Mouse (Mus musculus) spleen, postnatal 36 days (tissue): ENCODE data around the gene Fcna.

Source experiments
- DNase-seq, 2 experiments: peaks; one replicate each; pipeline ENCODE4 v3.0.0; 2022; ENCODE audit warnings: low spot score in 2 of 2, mixed read lengths in 1 of 2

Gene Fcna

GRCm38 (mm10) chr2:25608671-25609070 is 19.2 kb downstream of the Fcna start:
- peak in 1 of 2 experiments; percentile 5 for DNase-seq

DNA sequence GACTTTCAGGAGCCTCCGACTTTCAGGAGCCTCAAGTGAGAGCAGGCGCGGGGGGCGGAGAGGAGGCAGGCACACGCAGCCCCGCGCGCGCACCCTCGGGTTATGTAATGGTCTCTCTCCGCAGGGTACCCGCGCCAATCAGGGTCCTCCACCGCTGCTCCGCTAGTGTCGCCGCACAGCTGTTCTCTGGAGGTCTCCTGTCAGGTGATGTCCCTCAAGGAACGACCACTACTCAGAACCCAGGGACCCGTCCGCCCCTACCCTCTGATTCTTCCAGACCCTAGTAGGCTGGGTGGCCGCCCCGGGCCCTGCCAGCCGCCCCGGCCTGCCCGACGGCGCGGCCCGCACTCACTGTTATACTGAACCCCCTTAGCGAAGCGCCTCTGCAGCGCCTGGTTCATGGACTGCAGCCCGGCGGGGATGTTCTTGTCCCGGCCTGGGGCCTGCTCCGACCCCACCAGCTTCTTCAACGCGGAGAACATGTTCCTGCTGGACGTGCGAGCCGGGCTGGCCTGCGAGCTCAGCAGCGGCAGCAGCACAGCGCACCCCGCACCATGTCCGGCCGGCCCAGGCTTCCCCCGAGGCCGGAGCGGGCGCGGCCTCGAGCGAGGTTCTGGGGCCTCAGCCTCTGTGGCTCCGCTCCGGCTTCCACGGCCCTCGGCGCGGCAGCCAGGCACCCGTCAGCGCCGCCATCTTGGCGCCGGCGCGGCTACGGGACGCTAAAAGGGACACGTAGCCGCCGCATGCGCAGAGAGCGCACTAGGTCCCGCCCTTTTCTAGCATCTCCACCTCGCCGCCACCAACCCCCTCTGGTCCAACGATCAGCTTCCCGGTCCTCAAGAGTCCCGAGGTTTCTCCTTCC is 19.8 kb downstream of the Fcna start, which contains the start of gene Rabl6:
TSS of gene Rabl6 (minus strand) at position 761 of the 862 bp plus-strand sequence.
- peak; percentile 82 to 85 for DNase-seq

DNA sequence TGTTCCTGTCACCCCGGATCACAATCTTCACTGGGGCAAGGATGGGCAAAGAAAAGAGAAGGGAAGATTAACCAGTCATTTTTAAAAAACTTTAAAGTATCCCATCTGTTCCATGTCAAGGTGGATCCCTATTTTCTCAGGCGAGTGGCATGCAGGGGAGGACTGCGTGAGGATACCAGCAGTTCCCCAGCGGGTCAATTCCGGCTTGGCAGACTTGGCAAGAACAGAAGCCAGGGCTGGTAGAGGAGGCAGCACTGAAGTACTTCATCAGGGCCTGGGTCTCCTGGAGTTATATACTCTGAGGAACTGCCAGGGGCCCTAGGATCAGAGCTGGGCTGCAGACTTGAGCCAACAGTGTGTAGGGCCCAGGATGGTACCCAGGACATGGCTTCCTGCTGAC is 25.3 kb downstream of the Fcna start:
- DNase-seq = no peak

- DNase-seq = no peak
These were observed 27.8 kb downstream of the Fcna start for GRCm38 (mm10) chr2:25600037-25600436.

GRCm38 (mm10) chr2:25598749-25599148 is 29.1 kb downstream of the Fcna start:
- DNase-seq = no peak

DNA sequence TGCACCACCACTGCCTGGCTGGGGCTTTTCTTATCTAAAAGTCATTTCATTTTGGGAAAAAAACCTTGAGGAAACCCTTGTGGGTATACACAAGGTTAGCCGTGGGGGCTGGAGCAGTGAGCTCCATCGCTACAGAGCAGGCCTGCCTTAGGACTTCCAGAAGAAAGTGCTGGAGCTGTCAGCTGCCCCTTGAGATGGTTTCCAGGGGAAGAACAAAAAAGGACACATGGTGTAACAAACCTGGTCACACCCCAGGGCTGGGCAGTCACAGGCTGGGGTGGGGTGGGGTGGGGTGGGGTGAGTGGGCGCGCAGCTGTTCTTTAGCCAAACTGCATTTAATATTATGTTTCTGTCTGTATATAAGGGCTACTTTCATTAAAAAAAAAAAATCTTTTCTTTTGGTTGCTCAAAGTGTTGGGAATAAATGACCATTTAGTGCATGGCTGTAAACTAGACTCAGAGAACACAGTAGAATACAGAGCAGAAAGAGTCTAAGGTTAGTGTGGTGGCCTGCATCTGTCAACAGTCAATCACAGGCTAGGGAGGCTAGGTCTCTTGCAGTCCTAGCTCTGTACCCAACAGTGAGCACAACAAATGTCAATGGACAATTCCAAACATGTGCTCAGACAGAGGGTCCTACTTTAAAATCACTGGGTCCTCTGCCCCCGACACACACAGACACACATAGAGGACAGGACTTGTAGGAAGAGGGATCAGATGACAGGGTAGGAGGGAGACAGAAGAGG is 30.9 kb downstream of the Fcna start:
- DNase-seq = no peak

GRCm38 (mm10) chr2:25591863-25592262 is 36.0 kb downstream of the Fcna start:
- DNase-seq = no peak

- no peak for DNase-seq
These were observed 39.5 kb downstream of the Fcna start for GRCm38 (mm10) chr2:25588227-25588907.

DNA sequence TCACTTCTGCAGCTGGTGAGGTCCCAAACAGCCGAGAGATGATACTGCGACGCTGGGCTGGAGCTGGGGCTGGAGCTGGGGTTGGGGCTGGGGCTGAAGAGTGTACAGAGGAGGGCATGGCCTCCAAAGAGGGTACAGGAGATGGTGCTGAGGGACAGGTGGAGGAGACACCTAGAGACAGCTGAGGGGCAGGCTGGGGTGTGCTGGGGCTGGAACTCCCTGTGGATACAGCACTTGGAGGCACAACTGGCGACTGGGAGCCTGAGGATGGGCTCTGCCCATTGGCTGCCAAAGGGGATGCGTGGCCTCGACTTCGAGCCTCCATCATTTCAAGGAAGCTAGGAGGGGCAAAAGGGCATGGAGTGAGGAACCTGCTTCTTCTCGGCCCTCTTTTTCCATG is 40.5 kb downstream of the Fcna start:
- DNase-seq = no peak

DNA sequence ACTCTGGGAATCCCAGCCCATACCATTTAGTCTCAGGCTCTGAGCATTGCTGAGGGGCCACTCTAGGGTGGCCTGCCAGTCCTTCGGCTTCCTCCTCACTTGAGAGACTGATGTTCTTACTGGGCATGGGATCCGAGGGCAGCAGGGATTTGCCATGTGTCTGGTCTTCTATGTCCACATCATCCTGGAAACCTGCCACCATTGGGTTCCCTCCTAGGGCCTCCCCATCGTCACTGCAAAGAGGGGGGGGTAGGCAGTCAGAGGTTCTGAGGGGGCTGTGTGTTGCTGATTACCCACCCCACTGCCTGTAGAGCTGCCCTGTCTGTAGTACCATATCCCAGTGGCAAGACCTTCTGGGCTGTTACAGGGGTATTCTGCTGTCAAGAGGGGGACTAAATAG is 42.2 kb downstream of the Fcna start:
- DNase-seq = no peak

DNA sequence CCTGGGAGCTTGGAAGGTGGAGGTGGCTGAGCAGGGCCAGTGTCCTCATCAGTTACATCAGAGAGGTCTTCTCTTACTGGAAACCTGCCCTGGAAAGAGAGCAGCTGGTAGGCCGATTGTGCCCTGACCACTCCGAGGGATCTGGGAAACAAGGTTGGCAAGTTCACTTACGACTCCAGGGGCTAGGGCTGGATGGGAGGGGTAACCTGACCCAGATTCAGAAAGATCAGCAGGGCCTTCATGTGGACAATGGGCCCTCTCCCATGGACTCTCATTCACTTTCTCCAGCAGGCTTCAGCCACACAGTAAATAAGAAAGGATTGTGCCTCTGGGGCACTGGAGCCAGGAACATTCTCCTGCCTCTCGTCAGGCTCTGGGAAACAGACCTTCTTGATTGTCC is 43.0 kb downstream of the Fcna start:
- DNase-seq = no peak

DNA sequence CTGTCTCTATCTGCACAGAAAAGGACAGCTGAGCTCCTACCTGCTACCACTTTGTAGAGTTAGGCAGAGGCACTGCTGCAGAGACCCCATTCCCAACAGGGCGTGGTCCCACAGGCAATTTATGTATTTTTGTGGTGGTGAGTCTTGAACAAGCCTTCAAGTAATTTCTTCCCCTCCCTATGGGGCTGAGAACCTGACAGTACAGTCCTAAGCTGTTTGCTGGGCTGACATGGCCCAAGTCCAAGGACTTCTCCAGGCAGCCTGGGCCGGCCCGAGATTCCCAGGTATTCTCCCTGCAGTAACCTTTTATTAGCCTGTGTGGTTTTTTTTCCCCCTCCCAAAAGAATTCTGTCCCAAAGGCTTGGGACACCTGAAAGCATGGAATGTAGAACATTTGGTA is 43.7 kb downstream of the Fcna start:
- DNase-seq = no peak

DNA sequence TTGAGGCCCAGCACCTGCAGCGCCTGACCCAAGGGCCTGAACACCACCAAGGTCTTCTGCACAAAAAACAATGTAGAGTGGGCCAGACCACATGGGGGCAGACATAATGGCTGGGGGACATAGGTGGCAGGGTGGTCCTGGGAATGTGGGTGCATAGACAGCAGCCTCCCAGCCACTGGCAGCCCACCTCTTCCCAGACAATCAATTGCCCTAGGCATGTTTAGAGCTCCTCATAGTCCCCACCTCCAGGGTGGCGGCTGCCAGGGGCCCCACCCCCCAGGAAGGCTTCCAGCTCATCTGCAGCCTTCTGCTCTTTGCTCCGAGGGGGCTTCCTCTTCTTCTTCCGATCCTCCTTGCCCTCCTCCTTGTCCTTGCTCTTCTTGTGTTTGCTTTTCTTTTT is 44.3 kb downstream of the Fcna start:
- DNase-seq = no peak

GRCm38 (mm10) chr2:25583120-25583481 is 44.7 kb downstream of the Fcna start:
- no peak for DNase-seq

- DNase-seq = peak in 1 of 2 experiments; percentile 28
These were observed 45.2 kb downstream of the Fcna start for GRCm38 (mm10) chr2:25582466-25583119.

DNA sequence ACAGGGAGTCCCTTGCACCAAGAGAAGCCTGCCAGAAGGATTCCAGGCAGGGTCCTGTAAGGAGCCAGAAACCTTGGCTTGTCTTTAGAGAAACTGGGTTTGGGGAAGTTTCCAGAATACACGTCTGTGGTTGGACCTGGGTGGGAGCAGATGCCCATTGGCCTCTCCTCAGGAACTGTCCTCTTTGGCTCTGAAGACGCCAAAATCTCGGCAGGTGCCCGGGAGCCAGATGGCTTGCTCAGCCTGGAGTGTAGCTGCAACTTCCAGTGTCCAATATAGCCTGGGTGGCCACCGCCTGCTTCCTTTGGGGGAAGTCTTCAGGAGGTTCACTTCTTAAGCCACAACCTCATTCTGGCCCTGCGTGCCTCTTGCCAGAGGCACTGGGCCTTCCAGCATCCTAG is 45.9 kb downstream of the Fcna start:
- no peak for DNase-seq

DNA sequence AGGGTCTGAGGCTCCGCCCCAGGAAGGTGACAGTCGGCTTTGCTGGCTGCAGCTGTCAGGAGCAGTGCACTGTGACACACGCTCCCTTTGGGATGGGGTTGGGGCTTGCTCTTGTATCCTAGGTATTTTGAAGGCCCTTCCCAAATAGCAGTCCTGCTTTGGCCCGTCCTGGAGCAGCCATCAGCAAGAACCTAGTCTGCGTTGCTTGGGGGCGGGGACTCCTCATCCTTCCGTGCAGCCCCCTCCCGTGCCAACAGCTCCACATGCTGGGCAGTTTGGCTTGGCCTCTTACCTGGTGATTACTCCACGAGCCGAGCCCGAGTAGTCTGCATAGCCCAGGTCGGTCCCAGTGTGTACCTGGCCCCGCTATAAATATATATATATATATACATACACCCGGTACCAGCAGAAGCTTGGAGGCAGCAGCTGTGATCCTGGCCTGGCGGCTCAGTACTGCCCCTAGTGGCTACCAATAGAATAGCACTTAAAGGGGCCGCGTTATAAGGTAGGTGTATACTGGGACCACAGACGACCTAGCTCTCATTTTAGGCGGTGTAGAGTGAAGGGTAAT is 46.5 kb downstream of the Fcna start, which contains the start of gene Ajm1:
TSS of gene Ajm1 (minus strand) at position 464 of the 571 bp plus-strand sequence.
- DNase-seq = peak; percentile 66 to 69

GRCm38 (mm10) chr2:25580621-25581101 is 47.2 kb downstream of the Fcna start:
- no peak for DNase-seq

DNA sequence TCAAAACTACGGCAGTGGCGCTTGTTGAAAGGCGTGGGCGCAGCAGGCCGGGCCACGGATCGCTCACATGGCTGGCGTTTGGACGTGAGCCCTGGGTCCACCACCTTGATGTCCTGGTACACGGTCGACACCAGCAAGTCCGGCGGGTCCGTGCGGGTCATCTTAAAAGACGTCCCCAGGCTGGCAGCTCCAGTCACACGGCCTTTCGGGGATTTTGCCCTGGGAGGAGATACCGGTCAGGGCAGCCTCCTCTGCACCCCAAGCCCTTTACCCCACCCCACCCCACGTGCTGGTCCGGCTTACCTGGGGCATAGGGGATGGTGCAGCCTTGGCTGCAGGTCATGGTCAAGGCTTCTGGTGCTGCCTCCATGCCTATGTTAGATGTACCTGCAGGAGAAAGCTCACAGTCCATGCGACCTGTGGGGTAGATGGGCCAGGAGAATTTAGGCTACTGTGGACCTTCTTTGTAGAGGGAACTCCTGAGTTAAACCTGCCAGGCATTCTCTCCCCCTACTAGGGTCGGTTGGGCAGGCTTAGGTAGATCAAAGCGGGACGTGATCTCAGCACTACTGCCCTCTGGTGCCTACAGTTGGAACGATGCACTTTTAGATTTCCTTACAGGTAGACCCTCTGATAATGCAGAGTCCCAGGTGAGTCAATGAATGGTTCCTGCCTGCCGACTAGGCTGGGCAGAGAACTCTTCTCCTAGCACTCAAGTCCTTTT is 47.9 kb downstream of the Fcna start:
- peak; percentile 45 to 61 for DNase-seq
